23 mouse cellular contexts compared by ENCODE assay signal in genomic region chr11:34776054-34776453, GRCm38 (mm10). TPM values are rescaled to one million over a fixed set of nuclear protein-coding genes. Genes with fewer than 3 reads are reported as not detected.
DNase-seq lines count a peak whose midpoint lies in the region; ATAC-seq and TF ChIP-seq lines count a peak whose summit lies in the region.
"Had no signal": no experiment of that assay in that cellular context is flagged by ENCODE, and none has a peak within 500 bp of the region (broad histone marks: within the 10 kb centered on the region; RNA-seq: fewer than 3 reads in every experiment).

No protein-coding gene starts in this region.

- TF ChIP-seq RAD21 in CH12.LX (IDR thresholded peaks at IDR 0.05; ENCODE audit: low read depth, low read length) = no peak; the same call in 1 of the 2 replicates

- no peak for ATAC-seq in midbrain, embryonic 11.5 days (ENCODE audit: low FRiP score)
- ATAC-seq in midbrain, postnatal 0 days (ENCODE audit: low FRiP score) = no peak
- ATAC-seq: activated CD4-positive, CD25-positive, alpha-beta regulatory T cell, adult 4 months; CD4-positive, CD25-positive, alpha-beta regulatory T cell, adult 4 months; forebrain, embryonic 15.5 days; inflammation-experienced regulatory T-cells, adult 6 months had no signal

- H3K4me3 ChIP-seq in midbrain, embryonic 11.5 days (ENCODE audit: low read depth, low read length) = no peak overlapping the region
- H3K4me3 ChIP-seq in midbrain, postnatal 0 days (ENCODE audit: low read depth, low read length) = no peak overlapping the region
- H3K4me3 ChIP-seq in CH12.LX (replicated peaks in 1 of 3; ENCODE audit: low read depth in 2 of 3, low read length in 2 of 3, poor library complexity in 1 of 3) = no peak overlapping the region
- H3K4me3 ChIP-seq in bone marrow macrophage, adult 2 months (ENCODE audit: insufficient read depth, low read length) = no peak overlapping the region
- H3K4me3 ChIP-seq: embryonic facial prominence, embryonic 15.5 days; erythroblast, embryonic 14.5 days; forebrain, embryonic 10.5 days; forebrain, embryonic 15.5 days; heart, embryonic 13.5 days; hindbrain, embryonic 15.5 days had no signal

- no peak overlapping the region for H3K4me2 ChIP-seq in midbrain, embryonic 11.5 days
- no peak overlapping the region for H3K4me2 ChIP-seq in midbrain, postnatal 0 days (ENCODE audit: low read depth, low read length, poor library complexity, severe bottlenecking)
- H3K4me2 ChIP-seq in CH12.LX (ENCODE audit: insufficient read depth, low read depth, poor library complexity, severe bottlenecking) = peak overlapping the region; percentile 65
- H3K4me2 ChIP-seq: embryonic facial prominence, embryonic 15.5 days; forebrain, embryonic 15.5 days; heart, embryonic 13.5 days; hindbrain, embryonic 15.5 days had no signal

- DNase-seq in midbrain, embryonic 11.5 days (ENCODE audit: low spot score, missing footprints) = peak; percentile 31
- DNase-seq in midbrain, postnatal 0 days (ENCODE audit: low spot score) = no peak
- peak; percentile 71 for DNase-seq in CH12.LX (ENCODE audit: extremely low read depth)
- peak; percentile 42 for DNase-seq in splenic B cell, adult 2 months (ENCODE audit: low read depth, low spot score)
- no peak for DNase-seq in gastrocnemius, postnatal 14 days
- DNase-seq in urinary bladder, adult 18-20 months (ENCODE audit: low spot score in 2 of 2) = no peak
- DNase-seq: adrenal gland, postnatal 14 days; B cell, adult 2 months; cerebellum, adult 18-20 months; cerebellum, adult 9-11 months; embryo, embryonic 11 days; gastrocnemius, postnatal 10 days; heart, postnatal 36 days had no signal

- TF ChIP-seq POLR2A in CH12.LX (IDR thresholded peaks at IDR 0.05; ENCODE audit: low read depth, low read length) = no peak
- no peak for TF ChIP-seq POLR2A in bone marrow macrophage, adult 2 months (IDR thresholded peaks at IDR 0.05; ENCODE audit: borderline replicate concordance, low read depth, low read length)

- no peaks in the 10 kb centered on the region for H3K9me3 ChIP-seq in midbrain, embryonic 11.5 days (ENCODE audit: control insufficient read depth, low read length)
- H3K9me3 ChIP-seq in midbrain, postnatal 0 days (ENCODE audit: low read length) = no peaks in the 10 kb centered on the region
- no peaks in the 10 kb centered on the region for H3K9me3 ChIP-seq in CH12.LX (replicated peaks; ENCODE audit: low read length)
- H3K9me3 ChIP-seq: embryonic facial prominence, embryonic 15.5 days; forebrain, embryonic 10.5 days; forebrain, embryonic 15.5 days; heart, embryonic 13.5 days; hindbrain, embryonic 15.5 days had no signal

- H3K4me1 ChIP-seq in midbrain, embryonic 11.5 days (ENCODE audit: control insufficient read depth, insufficient read depth, low read length) = no peaks in the 10 kb centered on the region
- no peaks in the 10 kb centered on the region for H3K4me1 ChIP-seq in midbrain, postnatal 0 days (ENCODE audit: insufficient read depth, low read length)
- H3K4me1 ChIP-seq in CH12.LX (ENCODE audit: control insufficient read depth in 1 of 2, insufficient read depth in 2 of 2) = peaks cover 63 to 97% of the 10 kb centered on the region in 2 experiments
- H3K4me1 ChIP-seq in bone marrow macrophage, adult 2 months (ENCODE audit: control insufficient read depth, insufficient read depth, low read length) = peaks cover 82% of the 10 kb centered on the region
- H3K4me1 ChIP-seq: embryonic facial prominence, embryonic 15.5 days; forebrain, embryonic 15.5 days; hindbrain, embryonic 15.5 days had no signal

- intact Hi-C loops in gastrocnemius, postnatal 14 days (cut with DNase I; ENCODE audit: low total_unique reads) = no loop called here

- 81% methylated on average over 2 of the region's 2 CpGs for WGBS in midbrain, embryonic 11.5 days
- 89% methylated on average over 2 of the region's 2 CpGs for WGBS in midbrain, postnatal 0 days

- no peaks in the 10 kb centered on the region for H3K36me3 ChIP-seq in midbrain, embryonic 11.5 days (ENCODE audit: control insufficient read depth, insufficient read depth, low read length)
- no peaks in the 10 kb centered on the region for H3K36me3 ChIP-seq in midbrain, postnatal 0 days (ENCODE audit: insufficient read depth, low read length)
- H3K36me3 ChIP-seq in CH12.LX (replicated peaks in 1 of 2; ENCODE audit: control insufficient read depth in 1 of 2, insufficient read depth in 1 of 2, low read length in 1 of 2) = peaks cover 14 to 57% of the 10 kb centered on the region in 2 experiments
- H3K36me3 ChIP-seq in splenic B cell, adult 2 months (ENCODE audit: control insufficient read depth, insufficient read depth, low read length, poor library complexity, severe bottlenecking) = peaks cover 4% of the 10 kb centered on the region
- H3K36me3 ChIP-seq: embryonic facial prominence, embryonic 15.5 days; forebrain, embryonic 10.5 days; forebrain, embryonic 15.5 days; heart, embryonic 13.5 days; hindbrain, embryonic 15.5 days had no signal

- TF ChIP-seq CTCF in midbrain, postnatal 0 days (IDR thresholded peaks at IDR 0.05) = no peak
- no peak for TF ChIP-seq CTCF in CH12.LX (conservative IDR thresholded peaks at IDR 0.05 in 1 of 2, IDR thresholded peaks at IDR 0.05 in 1 of 2; ENCODE audit: low read depth in 2 of 2, low read length in 2 of 2)
- TF ChIP-seq CTCF in bone marrow macrophage, adult 2 months (IDR thresholded peaks at IDR 0.05; ENCODE audit: low read depth, low read length) = no peak

- H3K27me3 ChIP-seq in midbrain, embryonic 11.5 days (ENCODE audit: control insufficient read depth, insufficient read depth, low read length) = no peaks in the 10 kb centered on the region
- H3K27me3 ChIP-seq in midbrain, postnatal 0 days (ENCODE audit: insufficient read depth, low read length) = no peaks in the 10 kb centered on the region
- no peaks in the 10 kb centered on the region for H3K27me3 ChIP-seq in CH12.LX (replicated peaks)
- H3K27me3 ChIP-seq in splenic B cell, adult 2 months (ENCODE audit: control insufficient read depth, insufficient read depth, low read length, poor library complexity, severe bottlenecking) = no peaks in the 10 kb centered on the region
- H3K27me3 ChIP-seq: embryonic facial prominence, embryonic 15.5 days; forebrain, embryonic 15.5 days; heart, embryonic 13.5 days; hindbrain, embryonic 15.5 days had no signal

- in situ Hi-C loops in CH12.LX (cut with MboI; ENCODE audit: low pct_ligation_motif_present, low pct_unique_long_range_greater_than_20kb, low sequenced_read_pairs) = no loop called here

- no peak overlapping the region for H3K9ac ChIP-seq in midbrain, embryonic 11.5 days (ENCODE audit: low read length)
- H3K9ac ChIP-seq in midbrain, postnatal 0 days (replicated peaks; ENCODE audit: low read length, poor library complexity, severe bottlenecking) = no peak overlapping the region
- H3K9ac ChIP-seq in CH12.LX (ENCODE audit: insufficient read depth, low read depth) = 0 out of 2 replicates have a peak overlapping the region, but pooled peaks have one; percentile 2
- H3K9ac ChIP-seq: embryonic facial prominence, embryonic 15.5 days; forebrain, embryonic 15.5 days; heart, embryonic 13.5 days; hindbrain, embryonic 15.5 days had no signal

- H3K27ac ChIP-seq in midbrain, embryonic 11.5 days (ENCODE audit: low read depth, low read length) = no peak overlapping the region
- H3K27ac ChIP-seq in midbrain, postnatal 0 days (ENCODE audit: low read depth, low read length) = no peak overlapping the region
- H3K27ac ChIP-seq in CH12.LX (ENCODE audit: insufficient read depth, low read depth) = peak overlapping the region; percentile 96
- peak overlapping the region; percentile 43 for H3K27ac ChIP-seq in bone marrow macrophage, adult 2 months (ENCODE audit: insufficient read depth, low read depth, low read length)
- H3K27ac ChIP-seq: embryonic facial prominence, embryonic 15.5 days; forebrain, embryonic 10.5 days; forebrain, embryonic 15.5 days; heart, embryonic 13.5 days; hindbrain, embryonic 15.5 days had no signal

- dilution Hi-C loops in CH12.LX (cut with MboI; ENCODE audit: extremely low pct_ligation_motif_present, extremely low pct_unique_long_range_greater_than_20kb, low sequenced_read_pairs) = no loop called here

- peak; percentile 66 for TF ChIP-seq EP300 in CH12.LX (IDR thresholded peaks at IDR 0.05; ENCODE audit: low read length)

- H3K79me2 ChIP-seq in CH12.LX (replicated peaks; ENCODE audit: control insufficient read depth, extremely low read depth, insufficient read depth, poor library complexity, severe bottlenecking) = peaks cover 98% of the 10 kb centered on the region

TF ChIP-seq in CH12.LX, 34 proteins besides CTCF, POLR2A, EP300 and RAD21 (continues in another document):
- peak; percentile 12; the same call in 1 of the 2 replicates for TF ChIP-seq CHD2 (IDR thresholded peaks at IDR 0.05; ENCODE audit: low read length)
- no peak for TF ChIP-seq NELFE (IDR thresholded peaks at IDR 0.05; ENCODE audit: low read depth, low read length)
- TF ChIP-seq ZMIZ1 (IDR thresholded peaks at IDR 0.05; ENCODE audit: low read depth, low read length) = 0 out of 2 replicates have a peak, but pooled peaks have one; percentile 28
- TF ChIP-seq USF2 (conservative IDR thresholded peaks at IDR 0.05; ENCODE audit: low read depth, low read length) = no peak
- TF ChIP-seq ZNF384 (IDR thresholded peaks at IDR 0.05; ENCODE audit: low read depth, low read length) = no peak
- peak; percentile 59; the same call in 1 of the 2 replicates for TF ChIP-seq TCF12 (IDR thresholded peaks at IDR 0.05; ENCODE audit: low read depth, low read length)
- TF ChIP-seq NRF1 (IDR thresholded peaks at IDR 0.05; ENCODE audit: low read depth, low read length) = no peak

RNA-seq across cellular contexts. Expression of gene Dock2, which starts 7.6 kb away (rescaled TPM):
- polyA plus RNA-seq in midbrain, embryonic 11.5 days (2014; fragmentation: Nextera tagmentation; extraction: Ambion mirVana) = 0.79 and 0.94 TPM in 2 replicates
- 1.6 and 1.7 TPM in 2 replicates for total RNA-seq in midbrain, postnatal 0 days (2014; rRNA removed)
- 0.48 and 0.57 TPM in 2 replicates for polyA plus RNA-seq in midbrain, postnatal 0 days (2015; fragmentation: Nextera tagmentation; extraction: Ambion mirVana)
- total RNA-seq in CH12.LX (2012; rRNA removed) (109 and 133 TPM in 2 replicates), CH12.LX (2014; rRNA removed) (79.6 and 83.8 TPM in 2 replicates)
- 137 and 151 TPM in 2 replicates for polyA plus RNA-seq in CH12.LX (2012; ENCODE audit: insufficient read length, low read depth)
- polyA plus RNA-seq in bone marrow macrophage, adult 2 months (2012; ENCODE audit: insufficient read depth, insufficient read length, missing spikeins) = 95.9 and 104 TPM in 2 replicates
- 1 to 10 TPM in 1 of 2 experiments, under 1 TPM in 1; 1.00 to 1.1 TPM for total RNA-seq in gastrocnemius, postnatal 14 days (2021)

RNA-seq across cellular contexts. Expression of gene Spdl1, which starts 57.4 kb away (rescaled TPM):
- 30.2 and 30.8 TPM in 2 replicates for polyA plus RNA-seq in midbrain, embryonic 11.5 days (2014; fragmentation: Nextera tagmentation; extraction: Ambion mirVana)
- 0.93 and 1.7 TPM in 2 replicates for total RNA-seq in midbrain, postnatal 0 days (2014; rRNA removed)
- 0.77 and 1.1 TPM in 2 replicates for polyA plus RNA-seq in midbrain, postnatal 0 days (2015; fragmentation: Nextera tagmentation; extraction: Ambion mirVana)
- 45.2 and 56.1 TPM in 2 replicates for total RNA-seq in CH12.LX (2012; rRNA removed)
- total RNA-seq in CH12.LX (2014; rRNA removed) = 72.8 and 77.1 TPM in 2 replicates
- 61.1 and 68.0 TPM in 2 replicates for polyA plus RNA-seq in CH12.LX (2012; ENCODE audit: insufficient read length, low read depth)
- polyA plus RNA-seq in bone marrow macrophage, adult 2 months (2012; ENCODE audit: insufficient read depth, insufficient read length, missing spikeins) = 11.4 and 15.7 TPM in 2 replicates
- total RNA-seq in gastrocnemius, postnatal 14 days (2021) = 1 to 10 TPM in 1 of 2 experiments, under 1 TPM in 1; 0.80 to 1.1 TPM

Comparison
In these comparisons a context has a peak if more than half of its experiments do, and no peak if none do; other contexts are left out.
1. DNase-seq: peak in midbrain, embryonic 11.5 days (single experiment), CH12.LX (single experiment) and splenic B cell, adult 2 months (single experiment); none in midbrain, postnatal 0 days (single experiment), gastrocnemius, postnatal 14 days (single experiment) and urinary bladder, adult 18-20 months (0 of 2).
2. H3K27ac ChIP-seq: peak in CH12.LX (single experiment) and bone marrow macrophage, adult 2 months (single experiment); none in midbrain, embryonic 11.5 days (single experiment) and midbrain, postnatal 0 days (single experiment).
3. RNA of gene Dock2, which starts 7.6 kb away (polyA plus RNA-seq): 137 to 151 TPM in CH12.LX and 95.9 to 104 TPM in bone marrow macrophage, adult 2 months; 0.79 to 0.94 TPM in midbrain, embryonic 11.5 days and 0.48 to 0.57 TPM in midbrain, postnatal 0 days; every median in the first group is over 10 times any median in the second.